Mouse (Mus musculus) hindlimb bud, embryonic 11.5 days (tissue): ENCODE data around the gene Tubb2a.

ENCODE experiments used
- DNase-seq: peaks from one replicate; pipeline ENCODE4 v3.0.0-alpha.2; 2012; ENCODE audit warnings: low read depth, low spot score; ENCODE audit errors: extremely low spot score

Tubb2a gene

GRCm38 (mm10) chr13:34054391-34054790 lies 23.4 kb downstream of the Tubb2a start:
- no peak for DNase-seq

- DNase-seq = no peak
Measured at GRCm38 (mm10) chr13:34053673-34054282, 24.0 kb downstream of the Tubb2a start.

DNA sequence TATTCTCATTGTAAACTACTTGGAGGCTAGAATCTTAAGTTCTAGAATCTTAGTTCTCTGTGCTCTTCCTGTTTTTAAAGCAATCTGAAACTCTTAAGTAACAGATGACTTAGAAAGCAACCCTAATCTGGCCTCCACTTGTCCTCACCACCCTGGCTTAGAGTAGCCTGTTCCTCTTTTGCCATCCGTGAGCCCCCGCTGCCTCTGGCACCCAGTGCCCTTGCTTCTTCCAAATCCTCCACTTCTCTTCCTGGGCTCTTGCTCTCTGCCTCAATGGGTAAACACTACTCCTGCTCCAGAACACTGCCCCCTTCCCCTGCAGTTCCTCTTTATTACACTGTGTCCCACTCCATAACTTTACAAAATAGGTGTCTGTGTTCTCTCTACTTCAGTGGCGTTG lies 26.1 kb downstream of the Tubb2a start:
- DNase-seq = no peak

DNA sequence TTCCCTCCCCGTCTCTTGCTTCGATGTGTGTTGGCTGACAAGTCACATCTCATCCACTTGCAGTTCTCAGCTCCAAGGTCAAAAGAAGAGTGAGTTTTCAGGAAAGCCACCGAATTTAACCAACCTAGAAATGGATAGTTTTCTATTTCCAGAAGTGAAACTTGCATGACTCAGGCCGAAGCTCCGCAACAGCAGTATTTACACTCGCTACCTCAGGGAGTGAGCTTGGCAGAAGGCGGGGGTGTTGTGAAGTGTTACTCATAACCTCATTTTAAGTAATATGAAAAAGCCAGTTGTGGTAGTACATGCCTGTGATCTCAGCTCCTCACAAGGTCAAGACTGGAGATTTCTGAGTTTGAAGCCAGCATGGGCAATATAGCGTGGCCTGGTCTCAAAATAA lies 27.3 kb downstream of the Tubb2a start:
- DNase-seq = no peak

GRCm38 (mm10) chr13:34047526-34047925 lies 30.3 kb downstream of the Tubb2a start:
- no peak for DNase-seq

GRCm38 (mm10) chr13:34046421-34047012 lies 31.3 kb downstream of the Tubb2a start:
- peak; percentile 46 for DNase-seq

DNA sequence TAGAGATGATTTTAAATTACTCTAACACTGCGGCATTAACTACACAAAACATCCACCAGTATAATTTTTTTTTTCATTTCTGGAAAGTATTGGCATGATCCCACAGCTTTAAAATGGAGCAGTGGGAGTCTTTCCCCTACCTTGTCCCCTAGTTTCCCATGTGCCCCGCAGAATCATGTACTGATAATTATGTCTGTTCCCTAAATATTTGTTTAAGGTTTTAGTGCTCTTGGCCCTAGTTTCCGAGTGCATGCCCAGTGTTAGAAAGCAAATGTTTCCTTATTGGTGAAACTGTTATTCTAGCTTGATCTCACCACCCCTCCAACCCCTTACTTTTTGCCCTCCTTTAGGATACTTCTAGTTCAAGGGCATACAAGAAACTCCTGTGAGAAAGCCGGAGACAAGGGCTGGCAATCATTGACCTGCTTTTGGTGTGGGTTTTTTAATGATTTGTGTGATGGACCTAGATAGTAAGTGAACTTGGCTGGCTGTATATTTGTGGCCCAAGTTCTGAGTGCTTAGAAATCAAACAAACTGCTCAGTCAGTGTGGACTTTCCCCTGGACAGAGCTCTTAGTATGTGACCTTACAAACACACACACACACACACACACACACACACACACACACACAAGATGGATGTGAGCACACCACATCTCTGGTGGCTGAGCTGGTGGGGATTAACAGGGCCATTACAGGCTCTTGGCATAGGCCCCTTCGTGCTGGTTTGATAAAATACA lies 32.1 kb downstream of the Tubb2a start:
- DNase-seq = no peak

DNA sequence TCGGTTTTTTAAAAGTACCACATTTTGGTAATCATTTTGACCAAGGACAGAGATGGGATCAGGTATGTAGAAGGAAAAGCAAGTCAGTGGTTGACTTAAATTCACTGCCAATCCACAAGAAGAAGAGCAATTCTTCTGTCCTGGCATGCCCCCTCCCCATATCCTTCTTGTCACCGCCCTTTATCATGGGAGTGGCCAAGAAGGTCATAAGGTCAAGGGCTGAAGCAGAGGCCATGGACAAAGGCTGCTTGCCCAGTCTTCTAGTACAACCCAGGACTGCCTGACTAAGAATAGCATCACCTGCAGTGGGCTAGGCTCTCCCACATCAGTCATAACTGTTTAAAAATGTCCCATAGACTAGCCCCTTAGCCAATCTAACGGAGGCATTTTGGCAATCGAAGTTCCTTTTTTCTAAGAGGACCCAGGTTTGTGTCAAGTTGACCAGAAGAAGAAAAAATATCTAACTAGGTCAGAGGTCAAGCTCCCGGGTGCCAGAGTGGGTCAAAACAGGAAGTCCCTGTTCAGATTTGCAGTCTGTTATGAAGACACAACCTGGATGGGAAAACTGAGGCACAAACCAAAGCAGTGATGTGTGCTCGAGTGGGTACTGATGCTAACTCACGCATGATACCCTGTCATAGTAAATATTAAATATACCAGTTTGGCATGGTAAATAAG lies 34.0 kb downstream of the Tubb2a start:
- no peak for DNase-seq

DNA sequence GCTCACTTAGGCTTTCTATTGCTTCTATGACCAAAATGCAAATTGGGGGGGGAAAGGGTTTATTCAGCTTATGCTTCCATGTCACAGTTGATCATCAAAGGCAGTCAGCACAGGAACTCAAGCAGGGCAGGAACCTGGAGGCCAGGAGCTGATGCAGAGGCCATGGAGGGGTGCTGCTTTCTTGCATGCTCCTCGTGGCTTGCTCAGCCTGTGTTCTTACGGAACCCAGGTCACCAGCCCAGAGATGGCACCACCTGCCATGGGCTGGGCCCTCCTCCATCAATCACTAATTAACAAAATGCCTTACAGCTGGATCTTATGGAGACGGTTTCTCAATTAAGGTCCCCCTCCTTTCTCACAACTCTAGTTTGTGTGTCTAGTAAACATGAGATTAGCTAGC lies 37.7 kb downstream of the Tubb2a start:
- DNase-seq = no peak

- no peak for DNase-seq
Measured at GRCm38 (mm10) chr13:34038901-34039341, 38.9 kb downstream of the Tubb2a start.

DNA sequence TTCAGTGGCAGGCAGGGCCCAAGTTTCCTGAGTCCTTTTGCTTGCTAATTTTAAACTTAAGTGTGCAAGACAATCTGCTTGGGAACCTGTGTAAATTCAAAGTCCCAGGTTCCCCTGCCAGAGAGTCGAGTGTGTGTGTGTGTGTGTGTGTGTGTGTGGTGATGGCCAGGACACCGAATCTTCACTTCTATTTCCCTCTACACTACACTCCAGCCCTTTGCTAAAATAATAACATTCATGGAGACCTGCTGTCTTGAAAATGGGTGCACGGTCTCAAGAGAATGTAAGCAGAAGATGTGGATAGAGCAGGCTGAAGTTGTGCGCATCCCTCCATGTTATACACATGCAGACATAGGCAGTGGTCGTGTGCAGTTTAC lies 39.8 kb downstream of the Tubb2a start:
- no peak for DNase-seq

DNA sequence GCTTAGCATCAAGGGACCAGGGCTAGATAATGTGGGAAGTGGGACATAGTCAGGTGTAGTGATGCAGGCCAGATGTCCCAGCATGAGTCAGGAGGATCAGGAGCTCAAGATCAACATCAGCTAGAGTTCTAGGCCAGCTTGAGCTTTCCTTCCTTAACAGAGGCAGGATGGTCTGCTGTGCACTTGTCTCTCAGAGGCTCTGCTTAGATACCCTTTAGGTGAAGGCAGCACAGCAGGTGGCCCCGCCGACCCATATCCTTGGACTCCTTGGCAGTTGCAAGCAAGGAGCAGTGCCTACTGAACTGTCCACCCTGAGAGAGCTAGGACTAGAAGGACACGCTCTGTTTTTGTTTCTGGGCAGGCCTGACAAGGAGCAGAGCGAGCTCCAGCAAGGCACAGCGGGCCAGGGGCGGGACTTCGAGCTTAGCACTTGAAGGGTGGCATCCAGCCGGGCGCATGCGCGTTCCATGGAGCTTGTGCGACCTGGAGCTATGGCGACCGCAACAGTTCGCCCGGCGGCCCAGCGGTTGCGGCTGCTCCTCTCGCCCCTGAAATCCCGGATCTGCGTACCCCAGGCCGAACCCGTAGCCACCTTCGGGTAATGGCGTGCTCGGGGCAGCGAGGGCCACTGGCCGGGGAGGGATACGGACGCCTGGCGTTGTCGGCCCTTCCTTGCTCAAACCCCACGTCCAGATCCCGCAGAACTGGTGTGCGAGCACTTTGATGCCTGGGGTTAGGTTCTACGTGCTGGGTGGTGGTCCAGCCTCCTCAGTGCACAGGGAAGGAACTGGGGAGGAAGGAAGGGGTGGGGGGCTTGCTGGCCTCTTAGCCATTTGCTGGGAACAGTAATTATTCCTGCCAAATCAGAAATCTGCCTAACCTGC lies 40.4 kb downstream of the Tubb2a start, which contains the start of gene Bphl:
Gene Bphl, plus strand, starts transcription at position 426 of the 884 bp plus-strand sequence.
- DNase-seq = peak; percentile 73

- no peak for DNase-seq
Measured at GRCm38 (mm10) chr13:34036726-34037125, 41.1 kb downstream of the Tubb2a start.

DNA sequence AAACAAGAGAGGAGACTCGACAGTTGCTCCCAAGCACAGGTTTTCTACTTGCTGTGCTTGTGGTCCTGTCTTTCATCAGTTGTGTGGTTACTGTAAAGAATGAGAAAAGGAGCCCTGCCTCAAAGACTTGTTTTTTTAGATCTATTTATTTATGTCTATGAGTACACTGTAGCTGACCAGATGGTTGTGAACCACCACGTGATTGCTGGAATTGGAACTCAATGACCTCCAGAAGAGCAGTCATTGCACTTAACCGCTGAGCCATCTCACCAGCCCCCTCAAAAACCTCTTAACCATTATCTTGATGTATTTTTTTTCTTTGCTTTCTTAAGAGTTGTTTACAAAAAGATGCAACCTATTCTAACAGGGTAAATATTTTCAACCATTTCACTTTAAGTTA lies 42.4 kb downstream of the Tubb2a start:
- DNase-seq = no peak

- DNase-seq = no peak
Measured at GRCm38 (mm10) chr13:34032041-34032440, 45.8 kb downstream of the Tubb2a start.
